Mouse (Mus musculus): ENCODE measurements around the gene Rasal1. TPM values are rescaled to one million over a fixed set of nuclear protein-coding genes. Genes with fewer than 3 reads are reported as not detected.

The Rasal1 gene
- polyA plus RNA-seq, 1 experiment from 2014 or later = not detected

DNA sequence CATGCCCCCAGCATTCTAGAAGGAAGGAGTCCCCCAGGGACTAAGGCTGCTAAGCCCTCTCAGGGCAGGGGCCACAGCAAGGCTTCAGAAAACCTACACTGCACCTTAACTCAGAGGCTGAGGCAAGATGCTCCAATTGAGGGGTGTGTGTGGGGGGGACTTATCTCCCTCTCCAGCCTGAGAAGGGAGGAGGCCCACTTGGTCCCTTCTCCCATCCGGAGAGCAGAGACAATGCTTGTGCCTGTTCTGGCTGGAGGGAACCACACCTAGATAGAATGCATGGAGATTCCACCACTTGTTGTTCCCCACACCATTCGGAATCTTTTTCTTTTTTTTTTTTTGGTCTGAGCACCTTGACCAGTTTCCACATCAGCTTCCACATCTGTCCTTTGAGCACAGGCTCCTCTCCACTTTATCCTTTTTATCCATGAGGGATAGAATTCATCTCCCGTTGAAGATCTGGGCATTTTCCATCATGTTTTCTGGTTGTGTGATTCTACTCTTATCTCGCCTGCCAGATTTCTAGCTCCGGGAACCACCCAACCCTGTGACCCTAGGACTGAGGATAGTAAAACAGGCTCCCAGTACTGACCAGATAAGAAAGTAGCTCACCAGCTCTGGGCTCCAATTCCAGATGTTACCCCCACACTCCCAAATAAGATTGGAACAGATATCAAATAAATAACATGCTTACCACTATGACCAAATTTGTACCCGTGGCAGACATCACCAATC is 38.3 kb downstream of the Rasal1 start:
- Histone ChIP-seq H3K36me3 (ENCODE audit: control insufficient read depth, insufficient read depth, low read length) (no peaks in the 10 kb centered on the region), H3K4me2 (ENCODE audit: low read length) (no peak overlapping the region), H3K9ac (ENCODE audit: low read length) (no peak overlapping the region), H3K27me3 (ENCODE audit: control insufficient read depth, insufficient read depth, low read length) (peaks cover 48% of the 10 kb centered on the region), H3K27ac (replicated peaks in 1 of 2; ENCODE audit: control insufficient read depth in 1 of 2, insufficient read depth in 1 of 2, low read depth in 2 of 2, low read length in 2 of 2) (no peak overlapping the region), H3K4me3 (ENCODE audit: control insufficient read depth in 1 of 2, insufficient read depth in 1 of 2, low read depth in 1 of 2, low read length in 2 of 2) (no peak overlapping the region), H3K9me3 (ENCODE audit: control insufficient read depth, low read length) (no peaks in the 10 kb centered on the region), H3K4me1 (ENCODE audit: control insufficient read depth in 2 of 2, insufficient read depth in 2 of 2, low read length in 2 of 2) (no peaks in the 10 kb centered on the region)
- 51% methylated on average over 6 of the region's 6 CpGs for WGBS
- ATAC-seq (ENCODE audit: insufficient number of reproducible peaks, insufficient read depth, low FRiP score, low read depth) = no peak

DNA sequence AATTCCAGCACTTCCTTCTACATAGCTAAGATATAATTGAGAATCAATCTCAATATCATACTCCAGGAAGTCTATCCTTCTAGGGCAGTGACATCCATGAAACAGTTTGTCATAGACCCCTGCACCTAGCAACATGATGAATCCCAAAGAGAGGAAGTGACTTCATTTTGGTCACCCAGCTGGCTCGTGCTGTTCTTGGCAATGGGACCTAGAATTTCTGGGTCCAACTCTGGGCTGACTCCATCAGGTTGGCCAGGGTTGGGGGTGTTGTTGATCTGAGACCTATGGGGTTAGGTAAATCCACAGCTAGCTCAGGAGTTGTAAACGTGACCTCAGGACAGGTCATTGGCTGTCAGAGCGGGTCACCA is 38.9 kb downstream of the Rasal1 start:
- Histone ChIP-seq H3K4me2 (ENCODE audit: low read length) (no peak overlapping the region), H3K27me3 (ENCODE audit: control insufficient read depth, insufficient read depth, low read length) (peaks cover 48% of the 10 kb centered on the region), H3K27ac (replicated peaks in 1 of 2; ENCODE audit: control insufficient read depth in 1 of 2, insufficient read depth in 1 of 2, low read depth in 2 of 2, low read length in 2 of 2) (no peak overlapping the region), H3K4me1 (ENCODE audit: control insufficient read depth in 2 of 2, insufficient read depth in 2 of 2, low read length in 2 of 2) (no peaks in the 10 kb centered on the region), H3K9ac (ENCODE audit: low read length) (no peak overlapping the region), H3K4me3 (ENCODE audit: control insufficient read depth in 1 of 2, insufficient read depth in 1 of 2, low read depth in 1 of 2, low read length in 2 of 2) (no peak overlapping the region), H3K9me3 (ENCODE audit: control insufficient read depth, low read length) (no peaks in the 10 kb centered on the region), H3K36me3 (ENCODE audit: control insufficient read depth, insufficient read depth, low read length) (no peaks in the 10 kb centered on the region)
- no peak for ATAC-seq (ENCODE audit: insufficient number of reproducible peaks, insufficient read depth, low FRiP score, low read depth)
- WGBS = 69% methylated on average over 3 of the region's 3 CpGs

DNA sequence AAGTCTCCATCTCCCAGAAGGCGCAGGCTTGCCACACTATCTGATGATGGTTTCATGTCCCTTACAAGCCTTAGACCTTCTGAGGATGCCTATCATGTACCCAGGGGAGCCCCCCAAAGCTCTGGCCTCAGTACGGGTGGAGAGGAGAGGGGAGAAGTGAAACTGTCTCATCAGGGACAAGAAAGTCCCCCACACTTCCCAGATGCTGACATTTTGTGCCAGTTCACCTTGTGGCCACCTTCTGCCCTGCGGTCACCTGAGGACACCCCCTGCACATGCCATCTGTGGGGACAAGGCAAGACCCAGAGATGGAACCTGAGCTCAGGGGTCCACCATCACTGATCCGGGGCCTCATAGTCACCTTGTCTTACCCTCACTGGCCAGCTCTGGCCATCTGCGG is 39.3 kb downstream of the Rasal1 start:
- H3K36me3 ChIP-seq (ENCODE audit: control insufficient read depth, insufficient read depth, low read length) = no peaks in the 10 kb centered on the region
- WGBS = 79% methylated on average over 5 of the region's 5 CpGs
- no peak for ATAC-seq (ENCODE audit: insufficient number of reproducible peaks, insufficient read depth, low FRiP score, low read depth)
- no peaks in the 10 kb centered on the region for H3K9me3 ChIP-seq (ENCODE audit: control insufficient read depth, low read length)
- H3K4me2 ChIP-seq (ENCODE audit: low read length) = no peak overlapping the region
- no peak overlapping the region for H3K27ac ChIP-seq (replicated peaks in 1 of 2; ENCODE audit: control insufficient read depth in 1 of 2, insufficient read depth in 1 of 2, low read depth in 2 of 2, low read length in 2 of 2)
- H3K9ac ChIP-seq (ENCODE audit: low read length) = no peak overlapping the region
- no peak overlapping the region for H3K4me3 ChIP-seq (ENCODE audit: control insufficient read depth in 1 of 2, insufficient read depth in 1 of 2, low read depth in 1 of 2, low read length in 2 of 2)
- H3K4me1 ChIP-seq (ENCODE audit: control insufficient read depth in 2 of 2, insufficient read depth in 2 of 2, low read length in 2 of 2) = no peaks in the 10 kb centered on the region
- H3K27me3 ChIP-seq (ENCODE audit: control insufficient read depth, insufficient read depth, low read length) = peaks cover 48% of the 10 kb centered on the region

DNA sequence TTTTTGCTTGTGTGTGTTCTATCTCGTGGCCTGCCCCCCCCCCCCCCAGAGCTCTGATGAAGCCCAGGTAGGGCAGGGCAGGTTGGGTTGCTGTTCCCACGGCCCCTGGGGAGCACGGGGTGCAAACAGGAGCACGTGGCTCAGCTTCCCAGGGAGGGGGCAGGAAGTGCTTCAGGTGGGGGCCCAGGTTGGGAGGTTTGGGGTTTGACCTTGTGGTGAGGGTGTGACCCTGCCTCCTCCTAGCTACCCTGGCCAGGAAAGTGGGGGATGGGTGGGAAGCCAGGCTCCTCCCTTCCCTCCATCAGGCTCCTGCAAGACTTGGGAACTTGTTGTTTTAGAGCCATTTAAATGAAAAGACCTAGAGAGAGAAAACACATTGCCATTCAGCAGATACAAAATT is 39.8 kb downstream of the Rasal1 start:
- 37% methylated on average over 4 of the region's 4 CpGs for WGBS
- peaks cover 48% of the 10 kb centered on the region for H3K27me3 ChIP-seq (ENCODE audit: control insufficient read depth, insufficient read depth, low read length)
- no peak for ATAC-seq (ENCODE audit: insufficient number of reproducible peaks, insufficient read depth, low FRiP score, low read depth)

DNA sequence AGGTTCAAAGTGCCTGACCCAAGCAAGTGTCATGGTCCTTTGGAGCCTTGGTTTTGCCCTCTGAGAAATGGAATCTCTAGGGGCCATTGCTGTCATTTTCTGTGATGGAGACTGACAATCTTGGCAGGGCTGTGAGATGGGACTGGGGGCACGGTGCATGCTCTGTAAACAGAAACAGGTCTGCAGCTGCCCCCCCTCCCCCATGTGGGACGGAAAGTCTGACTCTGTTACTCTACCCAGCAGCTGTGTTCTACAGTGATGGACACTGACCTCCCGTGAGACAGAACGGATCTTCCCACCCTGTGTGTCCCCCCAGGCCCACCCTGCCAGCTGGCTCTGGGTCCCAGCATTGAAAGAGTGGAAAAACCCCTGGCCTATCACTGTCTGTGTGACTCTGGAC is 41.8 kb downstream of the Rasal1 start:
- no peaks in the 10 kb centered on the region for H3K36me3 ChIP-seq (ENCODE audit: control insufficient read depth, insufficient read depth, low read length)
- no peak for ATAC-seq (ENCODE audit: insufficient number of reproducible peaks, insufficient read depth, low FRiP score, low read depth)
- H3K4me2 ChIP-seq (ENCODE audit: low read length) = no peak overlapping the region
- no peaks in the 10 kb centered on the region for H3K4me1 ChIP-seq (ENCODE audit: control insufficient read depth in 2 of 2, insufficient read depth in 2 of 2, low read length in 2 of 2)
- no peak overlapping the region for H3K27ac ChIP-seq (replicated peaks in 1 of 2; ENCODE audit: control insufficient read depth in 1 of 2, insufficient read depth in 1 of 2, low read depth in 2 of 2, low read length in 2 of 2)
- 49% methylated on average over 4 of the region's 4 CpGs for WGBS
- H3K9ac ChIP-seq (ENCODE audit: low read length) = no peak overlapping the region
- H3K27me3 ChIP-seq (ENCODE audit: control insufficient read depth, insufficient read depth, low read length) = peaks cover 52% of the 10 kb centered on the region
- H3K4me3 ChIP-seq (ENCODE audit: control insufficient read depth in 1 of 2, insufficient read depth in 1 of 2, low read depth in 1 of 2, low read length in 2 of 2) = no peak overlapping the region
- H3K9me3 ChIP-seq (ENCODE audit: control insufficient read depth, low read length) = no peaks in the 10 kb centered on the region

More for the DNA sequence above, 39.8 kb downstream of the Rasal1 start:
- H3K9ac ChIP-seq (ENCODE audit: low read length) = no peak overlapping the region
- no peak overlapping the region for H3K4me2 ChIP-seq (ENCODE audit: low read length)
- no peak overlapping the region for H3K4me3 ChIP-seq (ENCODE audit: control insufficient read depth in 1 of 2, insufficient read depth in 1 of 2, low read depth in 1 of 2, low read length in 2 of 2)
- no peaks in the 10 kb centered on the region for H3K9me3 ChIP-seq (ENCODE audit: control insufficient read depth, low read length)
- H3K36me3 ChIP-seq (ENCODE audit: control insufficient read depth, insufficient read depth, low read length) = no peaks in the 10 kb centered on the region
- H3K4me1 ChIP-seq (ENCODE audit: control insufficient read depth in 2 of 2, insufficient read depth in 2 of 2, low read length in 2 of 2) = no peaks in the 10 kb centered on the region
- H3K27ac ChIP-seq (replicated peaks in 1 of 2; ENCODE audit: control insufficient read depth in 1 of 2, insufficient read depth in 1 of 2, low read depth in 2 of 2, low read length in 2 of 2) = no peak overlapping the region

DNA sequence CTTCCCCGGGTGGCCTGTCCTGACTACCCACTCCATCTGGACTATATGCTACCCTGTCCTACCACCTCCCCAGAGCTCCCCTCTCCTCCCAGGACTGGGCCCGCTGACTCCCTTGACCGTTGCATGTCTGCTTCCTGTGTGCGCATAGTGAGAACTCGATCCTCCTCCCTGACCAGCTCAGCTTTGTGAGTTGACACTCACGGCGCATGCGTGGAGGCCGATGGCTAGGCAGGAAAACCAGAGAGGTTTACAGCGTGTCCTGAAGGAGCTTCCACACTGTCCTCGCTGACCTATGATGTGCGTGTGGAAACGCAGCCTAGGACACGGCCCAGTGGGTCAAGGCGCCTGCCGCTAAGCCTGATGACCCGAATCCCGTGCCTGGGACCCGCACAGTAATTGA is 43.4 kb downstream of the Rasal1 start:
- Histone ChIP-seq H3K4me2 (ENCODE audit: low read length) (no peak overlapping the region), H3K4me1 (ENCODE audit: control insufficient read depth in 2 of 2, insufficient read depth in 2 of 2, low read length in 2 of 2) (no peaks in the 10 kb centered on the region), H3K9ac (ENCODE audit: low read length) (no peak overlapping the region), H3K36me3 (ENCODE audit: control insufficient read depth, insufficient read depth, low read length) (no peaks in the 10 kb centered on the region), H3K27ac (replicated peaks in 1 of 2; ENCODE audit: control insufficient read depth in 1 of 2, insufficient read depth in 1 of 2, low read depth in 2 of 2, low read length in 2 of 2) (no peak overlapping the region), H3K4me3 (ENCODE audit: control insufficient read depth in 1 of 2, insufficient read depth in 1 of 2, low read depth in 1 of 2, low read length in 2 of 2) (no peak overlapping the region), H3K9me3 (ENCODE audit: control insufficient read depth, low read length) (no peaks in the 10 kb centered on the region), H3K27me3 (ENCODE audit: control insufficient read depth, insufficient read depth, low read length) (peaks cover 68% of the 10 kb centered on the region)
- ATAC-seq (ENCODE audit: insufficient number of reproducible peaks, insufficient read depth, low FRiP score, low read depth) = no peak
- 70% methylated on average over 19 of the region's 19 CpGs for WGBS

DNA sequence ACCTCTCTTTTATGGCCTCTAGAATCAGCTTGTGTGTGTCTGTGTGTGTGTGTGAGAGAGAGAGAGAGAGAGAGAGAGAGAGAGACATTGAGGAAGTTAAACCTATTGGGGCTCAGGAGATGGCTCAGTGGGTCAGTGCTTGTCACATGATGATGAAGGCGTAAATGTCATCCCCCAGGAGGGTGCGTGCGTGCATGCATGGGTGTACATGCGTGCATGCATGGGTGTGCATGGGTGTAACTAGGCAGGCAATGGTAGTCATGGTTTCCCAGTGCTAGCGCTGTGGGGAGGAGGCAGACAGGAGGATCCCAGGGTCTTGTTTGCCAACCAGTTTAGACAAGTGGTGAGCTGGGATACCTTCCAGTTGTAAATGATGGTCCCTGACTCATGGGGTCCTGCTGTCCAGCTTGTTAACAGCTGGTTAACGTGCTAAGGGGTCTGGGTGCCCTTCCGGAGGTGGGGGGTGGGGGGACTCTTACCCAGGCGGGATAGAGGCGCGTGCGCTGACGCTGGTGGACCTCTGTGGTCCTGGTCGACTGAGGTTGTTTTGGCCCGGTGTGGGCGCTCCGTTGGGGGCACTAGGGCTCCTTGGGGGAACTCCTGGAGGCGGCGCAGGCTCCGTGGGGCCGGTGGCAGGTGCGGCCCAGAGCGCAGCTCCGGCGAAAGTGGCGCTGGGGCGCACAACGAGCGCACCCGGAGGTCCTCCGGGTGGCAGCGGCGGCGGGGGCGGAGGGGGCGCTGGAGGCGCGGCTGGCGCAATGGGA is 45.5 kb downstream of the Rasal1 start:
- H3K27ac ChIP-seq (replicated peaks in 1 of 2; ENCODE audit: control insufficient read depth in 1 of 2, insufficient read depth in 1 of 2, low read depth in 2 of 2, low read length in 2 of 2) = no peak overlapping the region
- no peaks in the 10 kb centered on the region for H3K36me3 ChIP-seq (ENCODE audit: control insufficient read depth, insufficient read depth, low read length)
- peaks cover 88% of the 10 kb centered on the region for H3K27me3 ChIP-seq (ENCODE audit: control insufficient read depth, insufficient read depth, low read length)
- 10% methylated on average over 33 of the region's 38 CpGs for WGBS
- peak overlapping the region in 1 of 2 experiments; percentile 24; a peak in 2 of 4 replicates for H3K4me3 ChIP-seq (ENCODE audit: control insufficient read depth in 1 of 2, insufficient read depth in 1 of 2, low read depth in 1 of 2, low read length in 2 of 2)
- ATAC-seq (ENCODE audit: insufficient number of reproducible peaks, insufficient read depth, low FRiP score, low read depth) = no peak
- no peaks in the 10 kb centered on the region for H3K4me1 ChIP-seq (ENCODE audit: control insufficient read depth in 2 of 2, insufficient read depth in 2 of 2, low read length in 2 of 2)
- peak overlapping the region; percentile 44 for H3K4me2 ChIP-seq (ENCODE audit: low read length)
- no peak overlapping the region for H3K9ac ChIP-seq (ENCODE audit: low read length)
- H3K9me3 ChIP-seq (ENCODE audit: control insufficient read depth, low read length) = no peaks in the 10 kb centered on the region
